Mouse (Mus musculus): ENCODE data around the gene Ldb2.

GRCm38 (mm10) chr5:44574681-44575080 is 224.8 kb downstream of the Ldb2 start:
- TF ChIP-seq CTCF (IDR thresholded peaks at IDR 0.05; ENCODE audit: low read depth) (no peak), EP300 (IDR thresholded peaks at IDR 0.05; ENCODE audit: low read depth) (no peak)
